Mouse (Mus musculus) MEL (cell line): ENCODE measurements at regions not wholly inside any gene's neighbourhood (a gene's known extent, or its start where the extent isn't known, plus 50 kb on each side); places are given as distances from the start of the nearest gene placed in this dataset.

Experiments
- CTCF ChIP-seq, 3 experiments: IDR thresholded peaks in 2 of 3; conservative IDR thresholded peaks in 1 of 3; 2 replicates each; pipeline ENCODE4 v1.5.1; 2011 to 2012; ENCODE audit warnings: low read length in 3 of 3, low read depth in 2 of 3, mild to moderate bottlenecking in 2 of 3, improper control_type of control experiment in 1 of 3, inconsistent platforms in 1 of 3, mixed read lengths in 1 of 3, moderate library complexity in 1 of 3; ENCODE audit not compliant: control insufficient read depth in 1 of 3, insufficient read depth in 1 of 3, poor library complexity in 1 of 3, severe bottlenecking in 1 of 3
- EP300 ChIP-seq, 2 experiments: IDR thresholded peaks; 2 replicates each; pipeline ENCODE4 v1.6.1; 2011; ENCODE audit warnings: improper control_type of control experiment in 2 of 2, low read length in 2 of 2, low read depth in 1 of 2, mild to moderate bottlenecking in 1 of 2
- ETS1 ChIP-seq: IDR thresholded peaks from 2 replicates; pipeline ENCODE4 v1.6.1; 2012; ENCODE audit warnings: low read depth, mild to moderate bottlenecking, inconsistent platforms, low read length, improper control_type of control experiment, moderate library complexity
- GABPA ChIP-seq: IDR thresholded peaks from 2 replicates; pipeline ENCODE4 v1.6.1; 2012; ENCODE audit warnings: low read depth, mild to moderate bottlenecking, inconsistent platforms, low read length, improper control_type of control experiment, moderate library complexity
- GATA1 ChIP-seq: IDR thresholded peaks from 2 replicates; pipeline ENCODE4 v1.6.1; 2011; ENCODE audit warnings: low read depth, low read length, improper control_type of control experiment
- HCFC1 ChIP-seq: IDR thresholded peaks from 2 replicates; pipeline ENCODE4 v1.6.1; 2012; ENCODE audit warnings: low read depth, mild to moderate bottlenecking, inconsistent platforms, low read length, improper control_type of control experiment, moderate library complexity
- POLR2A ChIP-seq, 2 experiments: IDR thresholded peaks; 2 replicates each; pipeline ENCODE4 v1.6.1; 2011 to 2012; ENCODE audit warnings: low read length in 2 of 2, mild to moderate bottlenecking in 2 of 2, control low read depth in 1 of 2, improper control_type of control experiment in 1 of 2, low read depth in 1 of 2, moderate library complexity in 1 of 2; ENCODE audit not compliant: control insufficient read depth in 1 of 2, insufficient read depth in 1 of 2, poor library complexity in 1 of 2
- POLR2AphosphoS2 ChIP-seq: IDR thresholded peaks from 2 replicates; pipeline ENCODE4 v1.6.1; 2011; ENCODE audit warnings: low read length, improper control_type of control experiment
- POLR2AphosphoS5 ChIP-seq: IDR thresholded peaks from 2 replicates; pipeline ENCODE4 v1.6.1; 2012; ENCODE audit warnings: low read depth, borderline replicate concordance, mild to moderate bottlenecking, inconsistent platforms, low read length, moderate library complexity, mixed read lengths
- RCOR1 ChIP-seq: IDR thresholded peaks from 2 replicates; pipeline ENCODE4 v1.6.1; 2012; ENCODE audit warnings: low read depth, mild to moderate bottlenecking, inconsistent platforms, low read length, improper control_type of control experiment
- SMC3 ChIP-seq: IDR thresholded peaks from 2 replicates; pipeline ENCODE4 v1.6.1; 2011; ENCODE audit warnings: low read depth, low read length, improper control_type of control experiment
- TAL1 ChIP-seq: IDR thresholded peaks from 2 replicates; pipeline ENCODE4 v1.6.1; 2012; ENCODE audit warnings: mild to moderate bottlenecking, inconsistent platforms, low read length, moderate library complexity, mixed read lengths
- TCF12 ChIP-seq: IDR thresholded peaks from 2 replicates; pipeline ENCODE4 v1.6.1; 2014; ENCODE audit warnings: low read depth, mild to moderate bottlenecking, inconsistent platforms, low read length, improper control_type of control experiment, moderate library complexity
- USF1 ChIP-seq: IDR thresholded peaks from 2 replicates; pipeline ENCODE4 v1.6.1; 2014; ENCODE audit warnings: low read depth, mild to moderate bottlenecking, inconsistent platforms, low read length, improper control_type of control experiment, moderate library complexity

GRCm38 (mm10) chr7:116600340-116600739 lies 96.2 kb downstream of the Nucb2 start:
- TF ChIP-seq SMC3 (no peak), ETS1 (no peak), GATA1 (no peak), TAL1 (no peak), POLR2A (IDR thresholded peaks at IDR 0.05; ENCODE audit: control insufficient read depth in 1 of 2, insufficient read depth in 1 of 2, low read depth in 1 of 2, low read length in 2 of 2, poor library complexity in 1 of 2) (no peak), CTCF (IDR thresholded peaks at IDR 0.05 in 2 of 3, conservative IDR thresholded peaks at IDR 0.05 in 1 of 3; ENCODE audit: control insufficient read depth in 1 of 3, insufficient read depth in 1 of 3, low read depth in 2 of 3, low read length in 3 of 3, poor library complexity in 1 of 3, severe bottlenecking in 1 of 3) (no peak), POLR2AphosphoS2 (no peak), GABPA (no peak), RCOR1 (no peak), EP300 (IDR thresholded peaks at IDR 0.05; ENCODE audit: low read depth in 1 of 2, low read length in 2 of 2) (no peak), POLR2AphosphoS5 (no peak), USF1 (peak; percentile 74), HCFC1 (no peak), TCF12 (no peak)
